Mouse (Mus musculus): ENCODE data around the gene Samd3.

- TF ChIP-seq CTCF (IDR thresholded peaks at IDR 0.05; ENCODE audit: extremely low read depth, insufficient read length, insufficient replicate concordance, low read depth, low read length) (no peak), POLR2A (IDR thresholded peaks at IDR 0.05; ENCODE audit: low read depth, low read length) (no peak)
Measured at GRCm38 (mm10) chr10:26239090-26239489, 9.6 kb downstream of the Samd3 start.

Data from small intestine, adult 2 months (tissue).